Mouse (Mus musculus) adrenal gland, adult 2 months (tissue): ENCODE results near the gene Mxd1. TPM values are rescaled to one million over a fixed set of nuclear protein-coding genes. Genes with fewer than 3 reads are reported as not detected.

Source experiments
- DNase-seq: peaks from one replicate; pipeline ENCODE4 v3.0.0; 2021
- polyA plus RNA-seq: library from polyadenylated mRNA; depleted of rRNA; stranded (reverse); fragments of >200 nt; gene quantifications from 2 replicates; pipeline ENCODE4 v1.2.3, GENCODE M21; 2012
- total RNA-seq, 2 experiments: library from RNA; stranded (reverse); gene quantifications; 2 replicates each; pipeline ENCODE4 v1.2.3; 2021

Gene Mxd1
- total and polyA plus RNA-seq, 3 experiments = 6.9 to 8.9 (median 8.0) TPM

- DNase-seq = no peak
Observed at GRCm38 (mm10) chr6:86646143-86646542, 22.8 kb downstream of the Mxd1 start.

- DNase-seq = peak; percentile 47
Observed at GRCm38 (mm10) chr6:86645551-86645950, 23.4 kb downstream of the Mxd1 start.

GRCm38 (mm10) chr6:86644775-86645400 is 24.1 kb downstream of the Mxd1 start:
- DNase-seq = no peak

GRCm38 (mm10) chr6:86641716-86642115 is 27.2 kb downstream of the Mxd1 start:
- DNase-seq = no peak

GRCm38 (mm10) chr6:86640776-86641175 is 28.2 kb downstream of the Mxd1 start:
- DNase-seq = peak; percentile 54

- no peak for DNase-seq
Observed at GRCm38 (mm10) chr6:86640161-86640560, 28.8 kb downstream of the Mxd1 start.

- peak; percentile 25 for DNase-seq
Observed at GRCm38 (mm10) chr6:86639180-86640160, 29.5 kb downstream of the Mxd1 start.

GRCm38 (mm10) chr6:86638434-86638833 is 30.5 kb downstream of the Mxd1 start:
- no peak for DNase-seq

GRCm38 (mm10) chr6:86637860-86638259 is 31.1 kb downstream of the Mxd1 start:
- no peak for DNase-seq

GRCm38 (mm10) chr6:86637171-86637835 is 31.7 kb downstream of the Mxd1 start:
- no peak for DNase-seq

- DNase-seq = peak; percentile 75
Observed at GRCm38 (mm10) chr6:86636495-86636894, 32.5 kb downstream of the Mxd1 start.

GRCm38 (mm10) chr6:86630141-86630540 is 38.8 kb downstream of the Mxd1 start:
- no peak for DNase-seq

- no peak for DNase-seq
Observed at GRCm38 (mm10) chr6:86627946-86628345, 41.0 kb downstream of the Mxd1 start, which contains the start of gene Asprv1. Asprv1 (plus strand) TSS chr6:86628164.

GRCm38 (mm10) chr6:86624074-86625030 is 44.6 kb downstream of the Mxd1 start:
- DNase-seq = no peak

- DNase-seq = no peak
Observed at GRCm38 (mm10) chr6:86623201-86623600, 45.8 kb downstream of the Mxd1 start.

- no peak for DNase-seq
Observed at GRCm38 (mm10) chr6:86615301-86615700, 53.7 kb downstream of the Mxd1 start.

- DNase-seq = peak; percentile 42
Observed at GRCm38 (mm10) chr6:86610714-86611113, 58.2 kb downstream of the Mxd1 start.

- no peak for DNase-seq
Observed at GRCm38 (mm10) chr6:86609235-86609634, 59.7 kb downstream of the Mxd1 start.

- no peak for DNase-seq
Observed at GRCm38 (mm10) chr6:86607471-86607870, 61.5 kb downstream of the Mxd1 start.

- DNase-seq = no peak
Observed at GRCm38 (mm10) chr6:86606289-86606688, 62.7 kb downstream of the Mxd1 start.

- DNase-seq = no peak
Observed at GRCm38 (mm10) chr6:86605260-86605659, 63.7 kb downstream of the Mxd1 start.
